Mouse (Mus musculus) olfactory bulb, adult 2 months (tissue): ENCODE data around the gene Zfp943.

Experiments used
- CTCF ChIP-seq: fragments of 200-500 bp; IDR thresholded peaks from 2 replicates; pipeline ENCODE4 v1.5.1; 2012; ENCODE audit warnings: low read depth, mild to moderate bottlenecking, low read length, moderate library complexity; ENCODE audit not compliant: insufficient read depth
- POLR2A ChIP-seq: fragments of 200-500 bp; IDR thresholded peaks from 2 replicates; pipeline ENCODE4 v1.6.1; 2012; ENCODE audit warnings: mild to moderate bottlenecking, low read depth, low read length, moderate library complexity; ENCODE audit not compliant: insufficient read depth

GRCm38 (mm10) chr17:22049403-22049802 lies 87.1 kb downstream of the Zfp943 start:
- TF ChIP-seq CTCF (no peak), POLR2A (no peak)
